Mouse (Mus musculus) midbrain, embryonic 10.5 days (tissue): ENCODE results near the gene Abtb2. TPM values are rescaled to one million over a fixed set of nuclear protein-coding genes. Genes with fewer than 3 reads are reported as not detected.

Experiments used
- DNase-seq: peaks from one replicate; pipeline ENCODE4 v3.0.0-alpha.2; 2017; ENCODE audit warnings: low spot score
- H3K27ac ChIP-seq: fragments of 300-500 bp; sonication (generic); replicated peaks from 2 replicates; pipeline ENCODE4 v1.5.1; 2016; ENCODE audit warnings: mild to moderate bottlenecking
- H3K27me3 ChIP-seq: fragments of 300-500 bp; sonication (generic); 2 replicates; pipeline ENCODE4 v1.6.1; 2016; ENCODE audit warnings: low read depth, mild to moderate bottlenecking; ENCODE audit not compliant: poor library complexity, severe bottlenecking
- H3K36me3 ChIP-seq: fragments of 300-500 bp; sonication (generic); 2 replicates; pipeline ENCODE4 v1.6.1; 2016; ENCODE audit warnings: mild to moderate bottlenecking, moderate library complexity
- H3K4me1 ChIP-seq: fragments of 300-500 bp; sonication (generic); 2 replicates; pipeline ENCODE4 v1.6.1; 2016
- H3K4me3 ChIP-seq: fragments of 300-500 bp; sonication (generic); 2 replicates; pipeline ENCODE4 v1.5.1; 2016; ENCODE audit warnings: mild to moderate bottlenecking, moderate library complexity
- H3K9me3 ChIP-seq: fragments of 300-500 bp; sonication (generic); replicated peaks from 2 replicates; pipeline ENCODE4 v1.6.1; 2016; ENCODE audit warnings: mild to moderate bottlenecking
- WGBS: fragments of 180-500 bp; shearing (Covaris S2); methylation state at CpG from one replicate; pipeline ENCODE4 v1.1.7; 2016; 5-methylcytosine and 5-hydroxymethylcytosine counted together
- polyA plus RNA-seq: library from polyadenylated mRNA; unstranded; fragments of >200 nt; fragmentation: Nextera tagmentation; extraction: Ambion mirVana; gene quantifications from 2 replicates; pipeline ENCODE4 v1.2.1, GENCODE M21; 2016

Gene Abtb2
- polyA plus RNA-seq, 1 experiment from 2014 or later, result 11.5 TPM

GRCm38 (mm10) chr2:103590645-103591044, 24.5 kb downstream of the Abtb2 start:
- no peak for DNase-seq
- no peaks in the 10 kb centered on the region for H3K9me3 ChIP-seq
- H3K36me3 ChIP-seq, result no peaks in the 10 kb centered on the region
- no peak overlapping the region for H3K4me3 ChIP-seq
- H3K4me1 ChIP-seq, result peaks cover 34% of the 10 kb centered on the region
- H3K27me3 ChIP-seq, result no peaks in the 10 kb centered on the region
- WGBS, result 91% methylated on average over 7 of the region's 7 CpGs
- H3K27ac ChIP-seq, result no peak overlapping the region

GRCm38 (mm10) chr2:103591742-103592590, 25.9 kb downstream of the Abtb2 start:
- Histone ChIP-seq H3K9me3 (no peaks in the 10 kb centered on the region), H3K4me3 (no peak overlapping the region), H3K36me3 (no peaks in the 10 kb centered on the region), H3K27me3 (no peaks in the 10 kb centered on the region), H3K4me1 (peaks cover 33% of the 10 kb centered on the region), H3K27ac (0 out of 2 replicates have a peak overlapping the region, but pooled peaks have one; percentile 4)
- WGBS, result 58% methylated on average over 9 of the region's 9 CpGs
- DNase-seq, result no peak

DNA sequence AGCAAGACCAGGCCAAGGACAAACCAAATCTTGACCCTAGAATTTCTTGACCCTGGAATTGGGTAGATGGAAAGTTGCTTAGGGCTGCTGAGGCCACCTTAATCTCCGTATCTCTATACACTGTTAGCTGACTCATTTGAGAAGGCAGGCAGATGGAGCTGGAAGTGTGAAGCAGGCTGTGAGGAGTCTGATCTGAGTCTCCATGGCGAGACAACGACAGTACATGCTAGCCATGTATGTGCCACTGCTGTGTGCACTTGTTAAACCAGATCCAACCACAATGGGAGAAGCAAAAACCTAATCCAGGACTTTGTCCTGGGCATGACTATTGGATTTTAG, 26.4 kb downstream of the Abtb2 start:
- Histone ChIP-seq H3K27ac (0 out of 2 replicates have a peak overlapping the region, but pooled peaks have one; percentile 4), H3K9me3 (no peaks in the 10 kb centered on the region), H3K36me3 (no peaks in the 10 kb centered on the region), H3K27me3 (no peaks in the 10 kb centered on the region), H3K4me1 (peaks cover 39% of the 10 kb centered on the region), H3K4me3 (no peak overlapping the region)
- WGBS, result 76% methylated on average over 3 of the region's 3 CpGs
- no peak for DNase-seq

- Histone ChIP-seq H3K27ac (peak overlapping the region; percentile 49; the same call in 1 of the 2 replicates), H3K4me1 (peaks cover 48% of the 10 kb centered on the region), H3K36me3 (no peaks in the 10 kb centered on the region)
These were observed 28.5 kb downstream of the Abtb2 start for GRCm38 (mm10) chr2:103594592-103595011.

DNA sequence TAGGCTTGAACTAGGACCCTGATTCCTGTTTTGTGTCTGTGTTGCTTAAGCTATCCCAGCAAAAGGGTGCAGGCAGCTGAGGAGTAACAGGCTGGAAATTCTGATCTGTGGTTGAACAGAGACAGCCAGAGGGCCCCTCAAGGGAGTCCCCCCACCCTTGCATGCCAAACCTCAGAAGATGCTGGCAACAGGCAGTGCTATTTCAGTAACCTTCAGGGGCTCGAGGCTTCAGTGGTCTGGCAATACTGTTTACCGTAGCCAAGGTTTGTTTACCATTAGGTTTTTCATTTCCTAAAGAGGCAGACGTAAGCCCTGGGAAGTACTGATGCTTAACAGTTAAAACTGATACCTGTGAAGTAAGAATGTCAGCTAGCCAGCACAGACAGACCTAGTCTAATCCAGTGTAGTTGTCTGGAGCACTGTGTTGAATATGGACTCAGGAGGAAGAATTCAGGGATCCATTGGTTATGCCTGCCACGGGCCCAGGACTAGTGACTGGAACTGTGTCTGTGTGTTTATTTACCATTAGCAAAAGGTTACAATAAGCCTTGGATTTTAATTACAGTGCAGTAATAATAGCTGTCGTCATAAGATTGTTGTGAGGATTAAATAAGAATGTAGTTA, 29.0 kb downstream of the Abtb2 start:
- Histone ChIP-seq H3K36me3 (no peaks in the 10 kb centered on the region), H3K4me1 (peaks cover 53% of the 10 kb centered on the region), H3K27ac (peak overlapping the region; percentile 49), H3K27me3 (no peaks in the 10 kb centered on the region), H3K4me3 (no peak overlapping the region), H3K9me3 (no peaks in the 10 kb centered on the region)
- DNase-seq, result no peak
- 71% methylated on average over 5 of the region's 5 CpGs for WGBS

More at GRCm38 (mm10) chr2:103594592-103595011, 28.5 kb downstream of the Abtb2 start:
- H3K4me3 ChIP-seq, result no peak overlapping the region
- 38% methylated on average over 6 of the region's 6 CpGs for WGBS
- no peak for DNase-seq
- no peaks in the 10 kb centered on the region for H3K27me3 ChIP-seq
- no peaks in the 10 kb centered on the region for H3K9me3 ChIP-seq

GRCm38 (mm10) chr2:103599296-103599695, 33.2 kb downstream of the Abtb2 start:
- 88% methylated on average over 1 of the region's 1 CpGs for WGBS
- peaks cover 58% of the 10 kb centered on the region for H3K4me1 ChIP-seq
- no peak for DNase-seq
- H3K27ac ChIP-seq, result 0 out of 2 replicates have a peak overlapping the region, but pooled peaks have one; percentile 23
- H3K36me3 ChIP-seq, result no peaks in the 10 kb centered on the region
- no peaks in the 10 kb centered on the region for H3K27me3 ChIP-seq
- no peak overlapping the region for H3K4me3 ChIP-seq
- no peaks in the 10 kb centered on the region for H3K9me3 ChIP-seq

DNA sequence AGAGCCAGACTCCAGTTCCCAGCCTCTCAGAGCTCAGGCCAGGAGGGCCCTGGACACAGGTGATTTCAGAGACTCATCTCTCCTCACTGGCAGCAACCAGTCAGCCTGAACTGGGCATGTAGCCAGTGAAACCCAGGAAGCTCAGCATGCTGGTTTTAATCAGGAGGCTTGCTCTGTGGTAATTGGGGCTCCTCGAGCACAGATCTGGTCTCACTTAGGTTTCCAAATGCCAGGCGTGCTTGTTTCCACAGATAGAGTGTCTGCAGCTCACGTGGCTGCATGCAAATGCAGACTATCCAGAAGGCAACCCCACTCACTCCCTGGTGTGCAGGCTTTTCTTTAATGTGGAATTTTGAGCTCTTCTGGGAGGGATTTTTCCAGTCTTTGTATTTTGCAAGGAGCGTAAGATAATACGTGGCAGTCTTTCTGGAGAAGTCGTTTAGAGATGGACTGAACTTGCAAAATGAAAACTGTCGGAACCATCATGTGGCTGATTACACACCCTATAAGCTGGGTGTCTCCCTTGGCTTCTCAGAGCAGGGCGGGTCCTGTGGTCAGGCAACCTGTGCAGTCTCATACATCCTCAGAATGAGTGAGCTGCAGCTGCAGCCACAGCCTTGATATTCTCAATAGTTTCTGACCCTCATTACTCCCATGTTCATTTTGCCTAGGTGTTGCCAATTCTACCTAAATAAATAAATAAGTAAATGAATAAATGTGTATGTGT, 34.2 kb downstream of the Abtb2 start:
- Histone ChIP-seq H3K9me3 (no peaks in the 10 kb centered on the region), H3K4me1 (peaks cover 48% of the 10 kb centered on the region), H3K27me3 (no peaks in the 10 kb centered on the region), H3K4me3 (no peak overlapping the region), H3K36me3 (no peaks in the 10 kb centered on the region), H3K27ac (peak overlapping the region; percentile 52)
- DNase-seq, result peak; percentile 17
- WGBS, result 55% methylated on average over 8 of the region's 8 CpGs

- no peak for DNase-seq
- 70% methylated on average over 1 of the region's 1 CpGs for WGBS
- Histone ChIP-seq H3K36me3 (no peaks in the 10 kb centered on the region), H3K27ac (no peak overlapping the region), H3K4me3 (no peak overlapping the region), H3K4me1 (peaks cover 46% of the 10 kb centered on the region), H3K27me3 (no peaks in the 10 kb centered on the region), H3K9me3 (no peaks in the 10 kb centered on the region)
These were observed 35.0 kb downstream of the Abtb2 start for GRCm38 (mm10) chr2:103601126-103601525.

DNA sequence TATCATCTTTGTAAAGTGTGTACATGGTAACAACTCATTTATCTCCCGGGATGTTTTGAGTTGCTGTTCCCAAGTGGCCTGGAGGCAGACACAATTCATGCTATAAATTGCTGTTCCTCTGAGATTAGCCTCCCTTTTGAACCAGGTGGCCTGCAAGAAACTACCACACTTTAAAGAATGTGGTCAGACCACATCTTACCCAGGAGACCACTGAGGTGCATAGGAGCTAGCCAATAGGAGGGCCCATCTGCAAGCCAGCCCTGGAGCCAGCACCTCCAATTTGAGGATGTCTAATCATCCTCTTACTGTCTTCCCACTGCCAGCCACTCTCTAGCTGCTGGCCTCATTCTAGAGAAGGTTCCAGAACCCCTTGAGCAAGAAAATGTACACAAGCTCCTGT, 35.4 kb downstream of the Abtb2 start:
- DNase-seq, result no peak
- H3K27me3 ChIP-seq, result no peaks in the 10 kb centered on the region
- no peaks in the 10 kb centered on the region for H3K36me3 ChIP-seq
- H3K27ac ChIP-seq, result no peak overlapping the region
- WGBS, result 90% methylated on average over 1 of the region's 1 CpGs
- no peaks in the 10 kb centered on the region for H3K9me3 ChIP-seq
- no peak overlapping the region for H3K4me3 ChIP-seq
- H3K4me1 ChIP-seq, result peaks cover 46% of the 10 kb centered on the region

- Histone ChIP-seq H3K4me3 (no peak overlapping the region), H3K4me1 (peaks cover 38% of the 10 kb centered on the region), H3K9me3 (no peaks in the 10 kb centered on the region), H3K27ac (0 out of 2 replicates have a peak overlapping the region, but pooled peaks have one; percentile 3), H3K36me3 (no peaks in the 10 kb centered on the region), H3K27me3 (no peaks in the 10 kb centered on the region)
- no peak for DNase-seq
- WGBS, result 91% methylated on average over 3 of the region's 3 CpGs
These were observed 37.1 kb downstream of the Abtb2 start for GRCm38 (mm10) chr2:103603209-103603608.

- DNase-seq, result no peak
- H3K27me3 ChIP-seq, result no peaks in the 10 kb centered on the region
- peaks cover 44% of the 10 kb centered on the region for H3K4me1 ChIP-seq
- 62% methylated on average over 1 of the region's 1 CpGs for WGBS
- H3K4me3 ChIP-seq, result no peak overlapping the region
- H3K27ac ChIP-seq, result no peak overlapping the region
- no peaks in the 10 kb centered on the region for H3K9me3 ChIP-seq
- H3K36me3 ChIP-seq, result no peaks in the 10 kb centered on the region
These were observed 37.8 kb downstream of the Abtb2 start for GRCm38 (mm10) chr2:103603869-103604268.

DNA sequence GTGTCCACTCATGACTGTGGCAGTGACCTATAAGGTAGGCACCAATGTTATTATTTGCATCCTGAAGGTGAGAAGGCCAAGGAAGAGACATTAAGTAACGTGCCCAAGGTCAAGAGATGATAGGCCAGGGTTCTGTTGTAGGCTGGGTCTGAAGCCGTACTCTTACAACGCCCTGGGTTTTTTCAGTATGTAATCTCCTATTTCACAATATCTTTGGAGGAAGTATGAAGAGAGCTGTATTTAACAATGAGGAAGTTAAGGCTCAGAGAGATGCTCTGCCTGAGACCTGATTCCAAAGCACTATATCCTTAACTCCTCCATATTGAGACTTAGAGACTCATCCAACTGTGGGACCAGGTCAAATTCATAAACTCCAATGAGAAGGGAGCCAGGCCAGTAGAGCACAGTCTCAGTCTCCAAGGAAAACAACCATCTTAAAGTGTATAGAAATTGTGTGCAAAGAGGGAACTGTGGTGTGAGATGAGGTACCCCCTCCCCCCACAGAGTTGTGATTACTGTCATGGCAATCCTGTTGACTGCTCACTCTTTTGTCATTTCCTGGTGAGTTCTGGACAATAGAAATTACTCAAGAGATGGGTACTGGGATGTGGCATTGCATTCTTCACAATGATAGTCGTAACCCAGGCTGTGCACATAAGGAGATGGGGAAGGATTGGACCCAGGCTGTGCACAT, 39.8 kb downstream of the Abtb2 start:
- Histone ChIP-seq H3K4me1 (peaks cover 26% of the 10 kb centered on the region), H3K4me3 (no peak overlapping the region), H3K27me3 (no peaks in the 10 kb centered on the region), H3K36me3 (no peaks in the 10 kb centered on the region), H3K27ac (no peak overlapping the region), H3K9me3 (no peaks in the 10 kb centered on the region)
- WGBS, result 89% methylated on average over 4 of the region's 4 CpGs
- DNase-seq, result no peak
